Mouse (Mus musculus): Measurements from ENCODE around the gene Abhd2. TPM values are rescaled to one million over a fixed set of nuclear protein-coding genes. Genes with fewer than 3 reads are reported as not detected.

Gene Abhd2
- polyA plus RNA-seq, 1 experiment from 2014 or later = 13.7 TPM

GRCm38 (mm10) chr7:79268897-79269296, 4.1 kb upstream of the Abhd2 start:
- 0 out of 2 replicates have a peak, but pooled peaks cover 3% of the 10 kb centered on the region for H3K27me3 ChIP-seq
- peaks cover 8% of the 10 kb centered on the region for H3K4me1 ChIP-seq
- no peak for ATAC-seq (ENCODE audit: low FRiP score, low read depth)
- 90% methylated on average over 8 of the region's 8 CpGs for WGBS
- no peaks in the 10 kb centered on the region for H3K36me3 ChIP-seq
- no peak overlapping the region for H3K27ac ChIP-seq (replicated peaks)
- no peak overlapping the region for H3K4me2 ChIP-seq (replicated peaks)
- H3K9me3 ChIP-seq = no peaks in the 10 kb centered on the region
- no peak overlapping the region for H3K9ac ChIP-seq (replicated peaks)
- no peak overlapping the region for H3K4me3 ChIP-seq

- no peak overlapping the region for H3K4me3 ChIP-seq
- 53% methylated on average over 8 of the region's 8 CpGs for WGBS
- H3K4me2 ChIP-seq (replicated peaks) = no peak overlapping the region
- H3K36me3 ChIP-seq = no peaks in the 10 kb centered on the region
- no peak for ATAC-seq (ENCODE audit: low FRiP score, low read depth)
- H3K4me1 ChIP-seq = peaks cover 13% of the 10 kb centered on the region
- H3K27ac ChIP-seq (replicated peaks) = no peak overlapping the region
- H3K9me3 ChIP-seq = no peaks in the 10 kb centered on the region
- no peak overlapping the region for H3K9ac ChIP-seq (replicated peaks)
- H3K27me3 ChIP-seq = 0 out of 2 replicates have a peak, but pooled peaks cover 3% of the 10 kb centered on the region
Observed at GRCm38 (mm10) chr7:79269411-79269810, 3.6 kb upstream of the Abhd2 start.

DNA sequence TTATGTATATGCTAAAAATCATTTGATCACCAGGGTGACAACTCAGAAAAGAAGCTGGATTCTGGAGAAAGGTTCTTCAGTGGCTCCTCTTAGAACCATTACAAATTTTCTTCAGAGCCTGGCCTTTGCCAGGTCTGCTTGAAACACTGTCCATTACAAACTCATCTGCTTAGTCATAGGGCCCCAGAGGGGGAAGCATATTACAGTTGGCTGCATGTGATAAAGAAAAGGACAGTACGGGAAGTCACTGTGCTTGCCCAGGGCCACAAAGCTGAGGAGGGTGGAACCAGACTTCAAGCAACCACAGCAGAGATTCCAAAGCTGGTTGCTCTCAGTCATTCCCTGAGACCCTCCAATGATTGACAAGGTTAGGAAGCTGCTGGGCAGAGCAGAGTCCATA, 3.1 kb upstream of the Abhd2 start:
- 81% methylated on average over 1 of the region's 1 CpGs for WGBS
- Histone ChIP-seq H3K9ac (replicated peaks) (no peak overlapping the region), H3K4me1 (peaks cover 18% of the 10 kb centered on the region), H3K4me2 (replicated peaks) (no peak overlapping the region), H3K36me3 (no peaks in the 10 kb centered on the region), H3K9me3 (no peaks in the 10 kb centered on the region), H3K4me3 (no peak overlapping the region), H3K27ac (replicated peaks) (no peak overlapping the region), H3K27me3 (0 out of 2 replicates have a peak, but pooled peaks cover 3% of the 10 kb centered on the region)
- no peak for ATAC-seq (ENCODE audit: low FRiP score, low read depth)

DNA sequence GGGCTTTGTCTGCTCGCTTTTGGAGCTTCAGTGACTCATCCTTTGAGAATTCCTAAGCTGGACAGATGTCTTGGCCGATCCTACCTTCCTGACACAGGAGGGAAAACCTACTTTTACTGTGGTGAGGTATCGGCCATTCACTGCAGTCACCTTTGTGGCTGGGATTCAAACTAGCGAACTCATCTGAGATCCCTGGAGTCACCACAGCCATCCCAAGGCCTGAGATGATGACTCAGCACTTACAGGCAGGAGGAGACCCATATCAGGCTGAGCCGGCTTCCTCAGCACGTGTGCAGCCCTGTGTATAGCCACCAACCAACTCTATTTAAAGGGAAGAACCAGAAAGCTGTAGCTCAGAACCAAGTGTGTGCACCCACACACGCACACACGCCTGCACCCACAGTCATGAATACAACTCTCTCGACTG, 2.0 kb upstream of the Abhd2 start:
- no peaks in the 10 kb centered on the region for H3K9me3 ChIP-seq
- ATAC-seq (ENCODE audit: low FRiP score, low read depth) = no peak
- H3K4me3 ChIP-seq = no peak overlapping the region
- H3K27ac ChIP-seq (replicated peaks) = no peak overlapping the region
- 81% methylated on average over 9 of the region's 9 CpGs for WGBS
- no peaks in the 10 kb centered on the region for H3K36me3 ChIP-seq
- H3K27me3 ChIP-seq = 0 out of 2 replicates have a peak, but pooled peaks cover 3% of the 10 kb centered on the region
- H3K4me1 ChIP-seq = peaks cover 29% of the 10 kb centered on the region
- H3K9ac ChIP-seq (replicated peaks) = no peak overlapping the region
- no peak overlapping the region for H3K4me2 ChIP-seq (replicated peaks)

- H3K27ac ChIP-seq (replicated peaks) = peak overlapping the region; percentile 56; the same call in 1 of the 2 replicates
- H3K9me3 ChIP-seq = no peaks in the 10 kb centered on the region
- 0 out of 2 replicates have a peak, but pooled peaks cover 3% of the 10 kb centered on the region for H3K27me3 ChIP-seq
- peaks cover 36% of the 10 kb centered on the region for H3K4me1 ChIP-seq
- H3K4me2 ChIP-seq (replicated peaks) = peak overlapping the region; percentile 92
- H3K9ac ChIP-seq (replicated peaks) = peak overlapping the region; percentile 41; the same call in 1 of the 2 replicates
- WGBS = 84% methylated on average over 16 of the region's 16 CpGs
- ATAC-seq (ENCODE audit: low FRiP score, low read depth) = no peak
- no peaks in the 10 kb centered on the region for H3K36me3 ChIP-seq
- peak overlapping the region; percentile 38 for H3K4me3 ChIP-seq
Observed at GRCm38 (mm10) chr7:79271861-79272788, 874 bp upstream of the Abhd2 start.

GRCm38 (mm10) chr7:79273738-79274472, 906 bp downstream of the Abhd2 start:
- Histone ChIP-seq H3K9me3 (no peaks in the 10 kb centered on the region), H3K9ac (replicated peaks) (peak overlapping the region; percentile 90), H3K4me3 (peak overlapping the region; percentile 83), H3K27ac (replicated peaks) (peak overlapping the region; percentile 83), H3K4me2 (replicated peaks) (peak overlapping the region; percentile 92), H3K36me3 (no peaks in the 10 kb centered on the region), H3K4me1 (peaks cover 44% of the 10 kb centered on the region), H3K27me3 (0 out of 2 replicates have a peak, but pooled peaks cover 3% of the 10 kb centered on the region)
- no peak for ATAC-seq (ENCODE audit: low FRiP score, low read depth)
- WGBS = 19% methylated on average over 15 of the region's 15 CpGs

DNA sequence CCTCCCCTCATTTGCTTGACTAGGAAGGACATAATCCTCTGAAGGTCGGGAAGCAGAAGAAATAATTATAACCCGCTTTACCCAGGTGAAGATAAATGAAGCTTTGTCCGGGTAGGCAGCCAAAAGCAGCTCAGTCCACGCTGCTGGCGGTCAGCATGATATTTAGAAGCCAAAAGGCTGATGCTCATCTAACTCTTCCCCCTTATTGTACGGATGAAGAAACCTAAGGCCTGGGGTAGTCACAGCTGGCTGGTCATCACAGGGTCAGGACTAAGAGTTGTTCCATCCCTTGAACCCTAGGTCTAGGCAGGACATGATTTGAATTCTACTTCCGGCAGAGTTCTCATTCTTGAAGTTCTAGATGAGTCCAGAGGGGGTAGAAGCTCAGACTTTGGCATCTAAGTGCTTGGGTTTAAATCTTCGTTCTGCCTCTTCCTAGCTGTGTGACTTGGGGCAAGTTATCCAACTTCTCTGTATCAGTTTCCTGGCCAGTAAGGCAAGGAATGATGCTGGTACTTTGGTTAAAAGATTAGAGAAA, 1.5 kb downstream of the Abhd2 start:
- H3K4me3 ChIP-seq = peak overlapping the region; percentile 83
- ATAC-seq (ENCODE audit: low FRiP score, low read depth) = no peak
- peak overlapping the region; percentile 90; the same call in 1 of the 2 replicates for H3K9ac ChIP-seq (replicated peaks)
- no peaks in the 10 kb centered on the region for H3K9me3 ChIP-seq
- peak overlapping the region; percentile 92 for H3K4me2 ChIP-seq (replicated peaks)
- H3K36me3 ChIP-seq = no peaks in the 10 kb centered on the region
- no peak overlapping the region for H3K27ac ChIP-seq (replicated peaks)
- WGBS = 80% methylated on average over 8 of the region's 8 CpGs
- 0 out of 2 replicates have a peak, but pooled peaks cover 3% of the 10 kb centered on the region for H3K27me3 ChIP-seq
- peaks cover 50% of the 10 kb centered on the region for H3K4me1 ChIP-seq

DNA sequence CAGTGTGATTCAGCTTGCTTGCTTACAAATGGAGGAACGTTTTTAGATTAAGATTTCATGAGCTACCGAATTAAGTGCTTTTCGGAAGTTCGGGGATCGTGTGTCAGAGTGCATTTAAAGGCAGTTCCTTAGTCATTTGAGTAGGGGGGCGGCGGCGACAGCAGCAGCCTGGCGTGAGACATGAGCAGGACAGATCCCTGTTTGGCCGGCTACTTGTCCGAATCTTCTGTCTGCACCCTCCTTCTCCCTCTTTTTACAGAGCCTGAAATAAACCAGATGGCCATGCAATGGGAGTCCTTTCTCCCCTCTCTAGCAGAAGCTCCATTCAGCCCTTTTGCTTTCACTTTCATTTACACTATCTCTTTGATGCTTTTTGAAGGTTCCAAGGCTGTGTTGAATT, 2.3 kb downstream of the Abhd2 start:
- Histone ChIP-seq H3K4me1 (peaks cover 50% of the 10 kb centered on the region), H3K27ac (replicated peaks) (0 out of 2 replicates have a peak overlapping the region, but pooled peaks have one; percentile 0), H3K27me3 (0 out of 2 replicates have a peak, but pooled peaks cover under 1% of the 10 kb centered on the region), H3K9ac (replicated peaks) (peak overlapping the region; percentile 24), H3K4me2 (replicated peaks) (peak overlapping the region; percentile 92), H3K36me3 (no peaks in the 10 kb centered on the region), H3K9me3 (no peaks in the 10 kb centered on the region), H3K4me3 (peak overlapping the region; percentile 83; the same call in 1 of the 2 replicates)
- 37% methylated on average over 11 of the region's 11 CpGs for WGBS
- ATAC-seq (ENCODE audit: low FRiP score, low read depth) = no peak

DNA sequence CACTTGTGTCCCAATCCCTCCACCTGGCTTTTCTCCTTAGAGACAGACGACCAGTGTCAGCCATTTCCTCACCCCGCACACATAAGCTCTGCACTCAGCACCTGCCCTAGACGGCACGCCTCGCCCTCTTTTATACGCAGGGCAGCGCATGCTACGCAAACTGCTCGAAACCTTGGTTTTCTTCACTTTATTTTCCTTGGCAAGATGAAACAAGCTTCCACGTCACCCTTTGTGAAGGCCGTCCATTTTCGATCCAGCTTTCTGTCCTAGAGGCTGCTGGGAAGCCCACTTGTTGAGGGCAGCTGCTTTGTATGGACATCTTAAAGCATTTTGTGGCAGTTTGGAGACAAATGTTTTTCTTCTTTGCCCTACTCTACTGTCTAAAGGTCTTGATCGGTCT, 5.4 kb downstream of the Abhd2 start:
- WGBS = 81% methylated on average over 13 of the region's 13 CpGs
- H3K4me3 ChIP-seq = no peak overlapping the region
- peaks cover 58% of the 10 kb centered on the region for H3K4me1 ChIP-seq
- ATAC-seq (ENCODE audit: low FRiP score, low read depth) = no peak
- H3K27ac ChIP-seq (replicated peaks) = no peak overlapping the region
- H3K9me3 ChIP-seq = no peaks in the 10 kb centered on the region
- H3K4me2 ChIP-seq (replicated peaks) = no peak overlapping the region
- no peak overlapping the region for H3K9ac ChIP-seq (replicated peaks)
- no peaks in the 10 kb centered on the region for H3K27me3 ChIP-seq
- H3K36me3 ChIP-seq = no peaks in the 10 kb centered on the region

DNA sequence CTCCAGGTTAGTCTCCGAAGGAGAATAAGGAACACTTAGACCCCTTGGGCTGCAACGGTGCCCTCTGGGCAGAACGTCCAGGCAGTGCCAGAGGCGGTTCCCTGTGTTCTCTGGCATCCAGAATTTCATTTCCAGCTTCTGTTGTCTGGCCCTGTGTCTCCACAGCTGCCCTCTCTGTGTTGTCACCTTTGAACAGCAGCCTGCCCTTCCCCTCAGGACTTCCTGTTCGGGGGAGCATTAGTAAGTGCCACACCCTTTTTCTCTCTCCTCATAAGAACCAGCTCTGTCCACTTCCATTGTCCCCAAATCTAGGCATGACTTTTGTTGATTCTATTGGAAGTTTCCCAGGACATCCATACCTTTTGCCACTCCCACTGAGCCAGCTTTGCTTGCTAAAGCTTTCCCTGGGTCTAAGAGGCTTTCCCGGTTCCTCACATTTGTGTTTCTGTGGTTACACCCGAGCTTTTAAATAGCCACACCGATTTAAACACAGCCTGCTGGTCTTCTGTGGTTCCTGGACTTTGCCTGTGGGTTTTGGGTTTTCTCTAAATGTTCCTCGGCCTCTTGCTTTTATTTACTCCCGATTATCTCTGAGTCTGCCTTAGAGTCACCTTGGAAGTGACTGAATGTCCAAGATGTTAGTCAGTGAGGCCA, 6.5 kb downstream of the Abhd2 start:
- no peaks in the 10 kb centered on the region for H3K9me3 ChIP-seq
- H3K4me2 ChIP-seq (replicated peaks) = no peak overlapping the region
- H3K27ac ChIP-seq (replicated peaks) = no peak overlapping the region
- peaks cover 60% of the 10 kb centered on the region for H3K4me1 ChIP-seq
- ATAC-seq (ENCODE audit: low FRiP score, low read depth) = no peak
- no peak overlapping the region for H3K4me3 ChIP-seq
- no peaks in the 10 kb centered on the region for H3K27me3 ChIP-seq
- 79% methylated on average over 10 of the region's 10 CpGs for WGBS
- H3K36me3 ChIP-seq = no peaks in the 10 kb centered on the region
- H3K9ac ChIP-seq (replicated peaks) = no peak overlapping the region

DNA sequence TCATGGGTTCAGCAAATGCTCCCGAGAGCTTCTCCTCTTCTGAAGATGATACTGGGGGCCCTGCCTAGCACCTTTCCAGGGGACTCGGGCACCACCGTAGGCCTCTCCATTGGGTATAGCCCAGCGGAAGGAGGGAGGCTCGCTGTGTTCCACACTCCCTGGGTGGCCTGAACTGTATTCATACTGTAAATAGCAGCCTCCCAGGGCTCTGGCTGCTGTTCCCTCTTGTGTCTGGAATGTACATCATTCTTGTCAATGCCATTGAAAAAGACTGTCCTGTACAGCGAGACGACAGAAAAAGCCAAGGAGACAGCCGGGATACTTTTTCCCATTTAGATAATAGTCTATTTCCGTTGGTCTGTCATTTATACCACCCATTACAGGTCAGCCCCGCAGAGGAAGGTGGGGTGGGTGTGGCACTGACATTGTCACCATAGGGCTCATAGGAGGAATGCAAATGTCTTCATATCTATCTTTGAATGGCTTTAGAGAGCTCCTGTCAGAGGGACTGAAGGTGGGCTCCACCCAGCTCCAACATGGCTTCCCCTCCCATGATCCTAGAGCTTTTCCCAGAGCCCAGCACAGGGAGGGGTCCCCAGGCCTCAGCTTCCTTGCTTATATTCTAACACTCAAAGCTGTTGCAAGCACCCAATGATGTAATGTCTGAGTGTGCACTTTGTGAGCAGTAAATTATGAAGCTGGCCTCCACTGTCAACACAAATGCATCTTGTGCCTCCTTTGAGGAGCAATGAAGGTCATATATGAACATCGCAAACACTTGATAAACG, 10.1 kb downstream of the Abhd2 start:
- no peak overlapping the region for H3K9ac ChIP-seq (replicated peaks)
- no peaks in the 10 kb centered on the region for H3K36me3 ChIP-seq
- WGBS = 91% methylated on average over 12 of the region's 12 CpGs
- peaks cover 43% of the 10 kb centered on the region for H3K4me1 ChIP-seq
- H3K4me2 ChIP-seq (replicated peaks) = no peak overlapping the region
- ATAC-seq (ENCODE audit: low FRiP score, low read depth) = no peak
- no peaks in the 10 kb centered on the region for H3K9me3 ChIP-seq
- no peak overlapping the region for H3K27ac ChIP-seq (replicated peaks)
- no peak overlapping the region for H3K4me3 ChIP-seq
- H3K27me3 ChIP-seq = no peaks in the 10 kb centered on the region
